Mouse (Mus musculus) olfactory bulb, adult 2 months (tissue): ENCODE measurements around the gene Olfr66.

Experiments used
- CTCF ChIP-seq: fragments of 200-500 bp; IDR thresholded peaks from 2 replicates; pipeline ENCODE4 v1.5.1; 2012; ENCODE audit warnings: low read depth, mild to moderate bottlenecking, low read length, moderate library complexity; ENCODE audit not compliant: insufficient read depth
- POLR2A ChIP-seq: fragments of 200-500 bp; IDR thresholded peaks from 2 replicates; pipeline ENCODE4 v1.6.1; 2012; ENCODE audit warnings: mild to moderate bottlenecking, low read depth, low read length, moderate library complexity; ENCODE audit not compliant: insufficient read depth

DNA sequence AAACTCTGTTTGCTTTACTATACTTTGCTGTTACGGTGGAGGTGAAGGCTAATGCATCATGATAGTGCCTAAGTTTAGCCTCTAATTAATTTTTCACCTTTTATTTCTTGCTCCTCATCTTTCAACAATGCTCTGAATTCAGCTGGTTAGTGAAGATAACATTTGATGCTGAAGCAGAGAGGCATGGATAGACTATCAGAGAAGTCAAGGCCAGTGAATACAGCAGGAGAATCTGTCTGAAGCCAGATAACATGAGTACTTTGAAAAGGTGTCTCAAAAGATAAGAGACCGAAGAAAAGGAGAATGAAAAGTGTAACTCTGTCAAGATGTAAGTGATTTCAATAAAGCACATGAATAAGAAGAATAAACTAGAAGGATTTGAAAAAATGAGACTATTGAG is 9.0 kb downstream of the Olfr66 start:
- TF ChIP-seq POLR2A, result no peak
- no peak for TF ChIP-seq CTCF
